ENCODE assay signal across 23 mouse cellular contexts in the genomic region with DNA sequence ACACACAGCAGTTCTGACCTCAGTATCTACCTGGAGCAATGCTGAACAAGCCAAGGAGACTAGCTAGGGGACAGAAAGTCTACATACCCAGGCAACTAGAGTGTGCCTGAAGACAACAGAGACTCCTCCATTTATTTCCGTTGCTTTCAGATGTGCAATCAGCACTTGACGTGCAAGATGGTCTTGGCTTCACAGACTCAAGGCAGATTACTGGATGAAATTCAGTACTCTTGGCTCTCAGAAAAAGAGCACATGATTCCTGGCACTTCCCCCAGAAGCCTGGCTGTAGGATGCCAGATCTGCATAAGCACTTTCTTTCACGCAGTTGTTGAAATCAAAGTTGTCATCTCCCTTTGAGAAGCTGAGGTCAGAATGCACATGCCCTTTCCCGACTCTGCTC. TPM values are rescaled to one million over a fixed set of nuclear protein-coding genes. Genes with fewer than 3 reads are reported as not detected.
DNase-seq lines count a peak whose midpoint lies in the region; ATAC-seq and TF ChIP-seq lines count a peak whose summit lies in the region.
"Had no signal": no experiment of that assay in that cellular context is flagged by ENCODE, and none has a peak within 500 bp of the region (broad histone marks: within the 10 kb centered on the region; RNA-seq: fewer than 3 reads in every experiment).

No protein-coding gene starts in this region.

- ATAC-seq in forebrain, embryonic 13.5 days, result peak; percentile 62; the same call in 1 of the 2 replicates
- no peak for ATAC-seq in forebrain, embryonic 11.5 days (replicated peaks; ENCODE audit: low FRiP score)
- no peak for ATAC-seq in lung, postnatal 0 days
- ATAC-seq: intestine, postnatal 0 days; midbrain, embryonic 16.5 days had no signal

- no peak for DNase-seq in forebrain, embryonic 11.5 days (ENCODE audit: low spot score)
- peak; percentile 40 to 59 for DNase-seq in left cerebral cortex, postnatal 14 days (ENCODE audit: low spot score in 2 of 2)
- DNase-seq in left cerebral cortex, adult 8-10 months (ENCODE audit: low spot score in 2 of 2), result no peak
- peak; percentile 45 for DNase-seq in layer of hippocampus, adult 9-11 months
- DNase-seq in skeletal muscle tissue, adult 2 months (ENCODE audit: low read depth, low spot score), result peak; percentile 4
- no peak for DNase-seq in lung, postnatal 0 days (ENCODE audit: low spot score)
- no peak for DNase-seq in adrenal gland, postnatal 25 days
- DNase-seq: adrenal gland, adult 2 months; kidney, postnatal 4 days; spleen, adult 18-20 months; thymus, postnatal 25 days had no signal

- no peak for TF ChIP-seq CTCF in lung, postnatal 0 days (IDR thresholded peaks at IDR 0.05)

- no peak overlapping the region for H3K4me2 ChIP-seq in forebrain, embryonic 13.5 days
- no peak overlapping the region for H3K4me2 ChIP-seq in forebrain, embryonic 11.5 days (ENCODE audit: low read depth, low read length, severe bottlenecking)
- no peak overlapping the region for H3K4me2 ChIP-seq in lung, postnatal 0 days (replicated peaks; ENCODE audit: low read depth, low read length)
- H3K4me2 ChIP-seq: embryonic facial prominence, embryonic 15.5 days; hindbrain, embryonic 14.5 days; liver, embryonic 11.5 days; lung, embryonic 15.5 days; neural tube, embryonic 12.5 days; stomach, embryonic 15.5 days had no signal

- WGBS in forebrain, embryonic 13.5 days, result 87% methylated on average over 4 of the region's 4 CpGs
- 87% methylated on average over 4 of the region's 4 CpGs for WGBS in forebrain, embryonic 11.5 days
- WGBS in lung, postnatal 0 days, result 63% methylated on average over 4 of the region's 4 CpGs

- no peak overlapping the region for H3K9ac ChIP-seq in forebrain, embryonic 13.5 days
- H3K9ac ChIP-seq in forebrain, embryonic 11.5 days (ENCODE audit: low read length), result no peak overlapping the region
- no peak overlapping the region for H3K9ac ChIP-seq in lung, postnatal 0 days (replicated peaks; ENCODE audit: low read depth)
- H3K9ac ChIP-seq: embryonic facial prominence, embryonic 15.5 days; hindbrain, embryonic 14.5 days; lung, embryonic 15.5 days; neural tube, embryonic 12.5 days; stomach, embryonic 15.5 days had no signal

- H3K27me3 ChIP-seq in forebrain, embryonic 13.5 days, result no peaks in the 10 kb centered on the region
- no peaks in the 10 kb centered on the region for H3K27me3 ChIP-seq in forebrain, embryonic 11.5 days (ENCODE audit: control insufficient read depth, insufficient read depth, low read length)
- H3K27me3 ChIP-seq in lung, postnatal 0 days (replicated peaks; ENCODE audit: insufficient read depth, low read length), result no peaks in the 10 kb centered on the region
- H3K27me3 ChIP-seq: embryonic facial prominence, embryonic 15.5 days; lung, embryonic 15.5 days; neural tube, embryonic 12.5 days; stomach, embryonic 15.5 days had no signal

- no peaks in the 10 kb centered on the region for H3K36me3 ChIP-seq in forebrain, embryonic 13.5 days (ENCODE audit: poor library complexity, severe bottlenecking)
- H3K36me3 ChIP-seq in forebrain, embryonic 11.5 days (ENCODE audit: control insufficient read depth, insufficient read depth, low read length), result no peaks in the 10 kb centered on the region
- no peaks in the 10 kb centered on the region for H3K36me3 ChIP-seq in lung, postnatal 0 days (ENCODE audit: insufficient read depth, low read length)
- H3K36me3 ChIP-seq: embryonic facial prominence, embryonic 15.5 days; lung, embryonic 15.5 days; neural tube, embryonic 12.5 days; stomach, embryonic 15.5 days had no signal

- TF ChIP-seq EP300 in lung, postnatal 0 days (IDR thresholded peaks at IDR 0.05), result no peak

- intact Hi-C loops in left cerebral cortex, postnatal 14 days (cut with DNase I), result no loop called here

- H3K9me3 ChIP-seq in forebrain, embryonic 13.5 days (replicated peaks), result no peaks in the 10 kb centered on the region
- H3K9me3 ChIP-seq in forebrain, embryonic 11.5 days (ENCODE audit: control insufficient read depth, low read length), result no peaks in the 10 kb centered on the region
- no peaks in the 10 kb centered on the region for H3K9me3 ChIP-seq in lung, postnatal 0 days (ENCODE audit: low read length)
- H3K9me3 ChIP-seq: embryonic facial prominence, embryonic 15.5 days; lung, embryonic 15.5 days; neural tube, embryonic 12.5 days; stomach, embryonic 15.5 days had no signal

- H3K27ac ChIP-seq in forebrain, embryonic 13.5 days, result no peak overlapping the region
- H3K27ac ChIP-seq in forebrain, embryonic 11.5 days (ENCODE audit: low read depth, low read length), result no peak overlapping the region
- no peak overlapping the region for H3K27ac ChIP-seq in lung, postnatal 0 days (ENCODE audit: low read length)
- H3K27ac ChIP-seq: embryonic facial prominence, embryonic 15.5 days; hindbrain, embryonic 14.5 days; lung, embryonic 15.5 days; neural tube, embryonic 12.5 days; stomach, embryonic 15.5 days had no signal

- H3K4me1 ChIP-seq in forebrain, embryonic 13.5 days, result no peaks in the 10 kb centered on the region
- no peaks in the 10 kb centered on the region for H3K4me1 ChIP-seq in forebrain, embryonic 11.5 days (replicated peaks; ENCODE audit: control insufficient read depth, insufficient read depth, low read length)
- H3K4me1 ChIP-seq in lung, postnatal 0 days (ENCODE audit: insufficient read depth, low read depth, low read length), result no peaks in the 10 kb centered on the region
- H3K4me1 ChIP-seq: embryonic facial prominence, embryonic 15.5 days; lung, embryonic 15.5 days; neural tube, embryonic 12.5 days; stomach, embryonic 15.5 days had no signal

- no peak overlapping the region for H3K4me3 ChIP-seq in forebrain, embryonic 13.5 days
- no peak overlapping the region for H3K4me3 ChIP-seq in forebrain, embryonic 11.5 days (ENCODE audit: low read depth, low read length)
- H3K4me3 ChIP-seq in lung, postnatal 0 days (ENCODE audit: low read depth, low read length), result no peak overlapping the region
- H3K4me3 ChIP-seq: embryonic facial prominence, embryonic 15.5 days; lung, embryonic 15.5 days; neural tube, embryonic 12.5 days; stomach, embryonic 15.5 days had no signal

RNA-seq across cellular contexts. Expression of a gene that starts 18.1 kb away (rescaled TPM):
- polyA plus RNA-seq in forebrain, embryonic 13.5 days (2015; fragmentation: Nextera tagmentation; extraction: Ambion mirVana), result 5.7 and 8.4 TPM in 2 replicates
- polyA plus RNA-seq in forebrain, embryonic 11.5 days (2014; fragmentation: Nextera tagmentation; extraction: Ambion mirVana), result 0.52 and 0.59 TPM in 2 replicates
- 10 to 100 TPM; 63.8 to 80.7 TPM for total RNA-seq in left cerebral cortex, postnatal 14 days (2021)
- total RNA-seq in left cerebral cortex, adult 8-10 months (2022), result 10 to 100 TPM; 41.6 to 50.5 (median 47.5) TPM
- not detected in 2 replicates for polyA plus RNA-seq in lung, postnatal 0 days (2015; fragmentation: Nextera tagmentation; extraction: Ambion mirVana)
- 0.18 TPM in 1 of 2 replicates, not detected in the other for total RNA-seq in adrenal gland, postnatal 25 days (2021)
- total RNA-seq: granulocyte monocyte progenitor cell, adult 5-6 weeks; megakaryocyte, adult 5-6 weeks had no signal
- polyA plus RNA-seq: adrenal gland, adult 2 months; heart, embryonic 16.5 days; lung, embryonic 15.5 days had no signal

Comparison
In these comparisons a context has a peak if more than half of its experiments do, and no peak if none do; other contexts are left out.
1. DNase-seq: peak in left cerebral cortex, postnatal 14 days (2 of 2), layer of hippocampus, adult 9-11 months (single experiment) and skeletal muscle tissue, adult 2 months (single experiment); none in forebrain, embryonic 11.5 days (single experiment), left cerebral cortex, adult 8-10 months (0 of 2), lung, postnatal 0 days (single experiment) and adrenal gland, postnatal 25 days (single experiment).
2. RNA of a gene that starts 18.1 kb away (total RNA-seq): 63.8 to 80.7 TPM in left cerebral cortex, postnatal 14 days and 41.6 to 50.5 TPM in left cerebral cortex, adult 8-10 months; 0.18 TPM in adrenal gland, postnatal 25 days; every median in the first group is over 10 times any median in the second.